Mouse (Mus musculus) neural tube, embryonic 12.5 days (tissue): ENCODE measurements around the gene Tnfrsf13c. TPM values are rescaled to one million over a fixed set of nuclear protein-coding genes. Genes with fewer than 3 reads are reported as not detected.

Experiments used
- ATAC-seq: fragments of 200-750 bp; cut with Nextera tagmentation; 2 replicates; pipeline ENCODE4 v1.8.0; 2017; ENCODE audit warnings: low read depth, mild to moderate bottlenecking, moderate TSS enrichment, moderate library complexity; ENCODE audit not compliant: low FRiP score
- H3K27ac ChIP-seq: fragments of 300-500 bp; sonication (generic); 2 replicates; pipeline ENCODE4 v1.5.1; 2016
- H3K27me3 ChIP-seq: fragments of 300-500 bp; sonication (generic); replicated peaks from 2 replicates; pipeline ENCODE4 v1.6.1; 2016; ENCODE audit warnings: mild to moderate bottlenecking
- H3K36me3 ChIP-seq: fragments of 300-500 bp; sonication (generic); 2 replicates; pipeline ENCODE4 v1.6.1; 2016; ENCODE audit warnings: mild to moderate bottlenecking
- H3K4me1 ChIP-seq: fragments of 300-500 bp; sonication (generic); 2 replicates; pipeline ENCODE4 v1.6.1; 2016
- H3K4me2 ChIP-seq: fragments of 300-500 bp; sonication (generic); replicated peaks from 2 replicates; pipeline ENCODE4 v1.6.1; 2016; ENCODE audit warnings: mild to moderate bottlenecking
- H3K4me3 ChIP-seq: fragments of 300-500 bp; sonication (generic); 2 replicates; pipeline ENCODE4 v1.5.1; 2016
- H3K9ac ChIP-seq: fragments of 300-500 bp; sonication (generic); 2 replicates; pipeline ENCODE4 v1.6.1; 2016; ENCODE audit warnings: mild to moderate bottlenecking
- H3K9me3 ChIP-seq: fragments of 300-500 bp; sonication (generic); 2 replicates; pipeline ENCODE4 v1.6.1; 2016; ENCODE audit warnings: mild to moderate bottlenecking
- WGBS: fragments of 180-500 bp; shearing (Covaris S2); methylation state at CpG from one replicate; pipeline ENCODE4 v1.1.7; 2016; 5-methylcytosine and 5-hydroxymethylcytosine counted together
- polyA plus RNA-seq: library from polyadenylated mRNA; unstranded; fragments of >200 nt; fragmentation: Nextera tagmentation; extraction: Ambion mirVana; gene quantifications from 2 replicates; pipeline ENCODE4 v1.2.1, GENCODE M21; 2016

Tnfrsf13c gene
- polyA plus RNA-seq, 1 experiment from 2014 or later: 0.22 TPM

DNA sequence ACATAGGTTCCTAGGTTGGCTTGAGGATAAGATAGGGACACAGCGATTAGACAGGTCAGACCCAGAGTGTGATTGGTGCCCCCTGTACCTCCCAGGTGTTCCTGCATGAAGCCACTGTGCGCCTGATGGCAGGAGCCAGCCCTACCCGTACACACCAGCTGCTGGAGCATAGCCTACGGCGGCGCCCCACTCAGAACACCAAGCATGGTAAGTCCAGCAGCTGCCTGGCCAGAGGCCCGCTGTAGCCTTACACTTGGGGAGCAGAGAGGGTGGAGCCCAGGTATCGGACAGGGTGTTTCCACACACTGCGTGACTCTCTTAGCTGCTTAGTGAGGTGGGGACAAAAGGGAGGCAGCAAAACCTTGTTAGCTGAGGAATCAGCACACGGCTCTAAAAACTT, 21.1 kb downstream of the Tnfrsf13c start:
- peaks cover 33% of the 10 kb centered on the region for H3K27me3 ChIP-seq
- H3K9me3 ChIP-seq: no peaks in the 10 kb centered on the region
- 97% methylated on average over 10 of the region's 10 CpGs for WGBS
- H3K36me3 ChIP-seq: peaks cover 83% of the 10 kb centered on the region
- peaks cover 20% of the 10 kb centered on the region for H3K4me1 ChIP-seq
- H3K9ac ChIP-seq: no peak overlapping the region
- H3K4me3 ChIP-seq: no peak overlapping the region
- ATAC-seq: no peak
- H3K4me2 ChIP-seq: no peak overlapping the region
- no peak overlapping the region for H3K27ac ChIP-seq

DNA sequence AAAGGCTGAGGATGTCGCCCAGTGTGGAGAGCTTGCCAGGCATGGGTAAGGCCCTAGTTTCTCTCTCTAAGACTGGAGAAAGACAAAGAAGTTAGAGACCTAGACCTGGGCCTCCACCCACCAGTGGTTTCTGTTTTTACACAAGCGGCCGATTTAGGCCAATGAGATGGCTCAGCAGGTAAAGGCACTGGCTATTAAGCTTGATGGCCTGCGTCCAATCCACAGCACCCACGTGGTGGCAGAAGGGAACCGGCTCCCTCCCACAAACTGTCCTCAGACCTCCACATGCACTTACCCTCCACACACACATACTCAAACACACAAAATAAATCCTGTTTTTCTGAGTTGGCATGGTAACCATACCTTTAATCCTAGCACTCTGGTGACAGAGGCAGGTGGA, 22.1 kb downstream of the Tnfrsf13c start:
- Histone ChIP-seq H3K27ac (no peak overlapping the region), H3K27me3 (peaks cover 23% of the 10 kb centered on the region), H3K4me3 (no peak overlapping the region), H3K4me1 (peaks cover 11% of the 10 kb centered on the region), H3K4me2 (no peak overlapping the region), H3K9me3 (no peaks in the 10 kb centered on the region), H3K9ac (no peak overlapping the region), H3K36me3 (peaks cover 93% of the 10 kb centered on the region)
- WGBS: 87% methylated on average over 6 of the region's 6 CpGs
- no peak for ATAC-seq

DNA sequence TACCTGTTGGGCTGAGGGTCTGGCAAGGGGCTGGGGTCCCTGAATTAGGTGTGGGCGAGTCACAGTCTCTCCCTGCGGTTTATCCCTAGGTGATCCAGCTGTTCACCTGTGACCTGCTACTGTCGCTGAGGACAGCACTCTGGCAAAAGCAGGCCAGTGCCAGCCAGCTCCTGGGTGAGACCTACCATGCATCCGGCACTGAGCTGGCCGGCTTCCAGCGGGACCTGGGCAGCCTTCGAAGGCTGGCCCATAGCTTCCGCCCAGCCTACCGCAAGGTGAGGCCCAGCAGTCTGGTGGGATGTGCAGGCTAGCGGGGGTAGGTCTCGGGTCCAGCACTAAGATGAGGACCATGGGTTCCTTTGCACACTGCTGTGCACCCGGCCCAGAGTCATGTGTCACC, 24.6 kb downstream of the Tnfrsf13c start:
- no peak overlapping the region for H3K27ac ChIP-seq
- no peak overlapping the region for H3K4me2 ChIP-seq
- no peaks in the 10 kb centered on the region for H3K9me3 ChIP-seq
- H3K36me3 ChIP-seq: peaks cover 98% of the 10 kb centered on the region
- no peak for ATAC-seq
- no peaks in the 10 kb centered on the region for H3K27me3 ChIP-seq
- 89% methylated on average over 12 of the region's 12 CpGs for WGBS
- H3K4me1 ChIP-seq: no peaks in the 10 kb centered on the region
- no peak overlapping the region for H3K9ac ChIP-seq
- no peak overlapping the region for H3K4me3 ChIP-seq

DNA sequence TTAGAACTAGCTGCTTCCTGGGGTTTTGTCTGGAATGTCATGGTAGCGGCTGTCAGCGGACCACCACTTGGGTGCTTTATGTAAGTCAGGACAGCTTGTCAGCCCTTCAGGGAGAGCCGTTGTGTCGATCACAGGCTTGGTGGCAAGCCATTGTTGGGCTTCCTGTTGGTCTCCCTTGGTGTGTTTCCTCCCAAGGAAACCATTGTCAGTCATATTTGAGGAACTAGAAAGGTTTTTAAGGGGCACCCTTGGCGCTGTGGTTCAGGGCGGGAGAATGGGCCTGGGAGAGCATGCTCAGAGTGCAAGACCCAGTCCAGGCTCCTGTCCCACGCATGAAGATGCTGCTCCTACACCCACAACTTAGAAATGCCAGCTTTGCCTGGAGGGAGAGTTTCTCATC, 25.8 kb downstream of the Tnfrsf13c start:
- Histone ChIP-seq H3K9me3 (no peaks in the 10 kb centered on the region), H3K4me2 (no peak overlapping the region), H3K4me3 (no peak overlapping the region), H3K27ac (no peak overlapping the region), H3K9ac (no peak overlapping the region), H3K27me3 (no peaks in the 10 kb centered on the region), H3K36me3 (peaks cover 97% of the 10 kb centered on the region), H3K4me1 (no peaks in the 10 kb centered on the region)
- ATAC-seq: no peak
- 92% methylated on average over 7 of the region's 7 CpGs for WGBS

DNA sequence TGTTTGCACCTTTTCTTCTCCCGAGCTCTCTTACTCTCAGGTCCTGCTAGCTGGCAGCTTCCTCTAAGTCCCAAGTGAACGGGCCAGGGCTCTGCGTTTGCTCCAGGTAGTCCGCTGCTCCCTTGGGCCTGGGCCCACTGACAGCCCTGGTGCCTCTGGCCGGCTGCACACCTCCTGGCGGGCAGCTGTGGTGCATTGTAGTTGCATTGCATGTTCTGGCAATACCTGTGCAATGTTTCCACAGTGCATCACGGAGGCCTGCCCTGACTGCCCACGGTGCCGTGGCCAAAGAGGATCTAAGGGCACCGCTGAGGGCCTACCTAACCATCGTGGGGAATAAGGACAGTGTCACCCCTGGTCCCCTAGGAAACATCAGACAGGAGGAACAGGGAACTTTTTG, 26.2 kb downstream of the Tnfrsf13c start:
- 93% methylated on average over 11 of the region's 11 CpGs for WGBS
- no peaks in the 10 kb centered on the region for H3K4me1 ChIP-seq

DNA sequence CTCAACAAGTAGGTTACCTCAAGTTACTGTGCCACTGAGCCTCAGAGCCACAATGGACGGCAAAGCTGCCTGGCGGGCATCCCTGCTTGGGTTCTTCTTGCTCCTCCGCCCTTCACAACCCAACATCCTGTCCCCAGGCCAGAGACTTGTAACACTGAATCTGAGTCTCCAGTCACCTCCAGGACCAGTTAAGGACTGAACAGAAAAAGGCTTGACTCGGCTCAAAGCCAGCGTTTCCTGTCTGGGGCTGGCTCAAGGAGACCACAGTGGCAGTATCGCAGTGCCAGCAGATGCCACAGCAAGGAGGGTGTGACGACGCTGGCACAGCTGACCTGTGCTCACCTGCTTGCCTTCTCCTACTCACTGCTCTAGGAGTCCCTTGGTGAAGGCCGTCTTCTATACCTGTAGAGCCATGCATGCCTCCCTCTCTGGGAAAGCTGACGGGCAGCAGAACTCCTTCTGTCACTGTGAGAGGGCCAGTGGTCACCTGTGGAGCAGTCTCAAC, 26.9 kb downstream of the Tnfrsf13c start:
- peaks cover 97% of the 10 kb centered on the region for H3K36me3 ChIP-seq
- no peak overlapping the region for H3K9ac ChIP-seq
- no peaks in the 10 kb centered on the region for H3K9me3 ChIP-seq
- no peak for ATAC-seq
- no peak overlapping the region for H3K27ac ChIP-seq
- no peak overlapping the region for H3K4me3 ChIP-seq
- WGBS: 92% methylated on average over 10 of the region's 10 CpGs
- H3K27me3 ChIP-seq: no peaks in the 10 kb centered on the region
- no peak overlapping the region for H3K4me2 ChIP-seq
- H3K4me1 ChIP-seq: no peaks in the 10 kb centered on the region

More for the DNA sequence above, 26.2 kb downstream of the Tnfrsf13c start:
- no peak overlapping the region for H3K4me3 ChIP-seq
- no peak for ATAC-seq
- no peak overlapping the region for H3K4me2 ChIP-seq
- peaks cover 97% of the 10 kb centered on the region for H3K36me3 ChIP-seq
- H3K27me3 ChIP-seq: no peaks in the 10 kb centered on the region
- H3K9me3 ChIP-seq: no peaks in the 10 kb centered on the region
- H3K27ac ChIP-seq: no peak overlapping the region
- no peak overlapping the region for H3K9ac ChIP-seq

DNA sequence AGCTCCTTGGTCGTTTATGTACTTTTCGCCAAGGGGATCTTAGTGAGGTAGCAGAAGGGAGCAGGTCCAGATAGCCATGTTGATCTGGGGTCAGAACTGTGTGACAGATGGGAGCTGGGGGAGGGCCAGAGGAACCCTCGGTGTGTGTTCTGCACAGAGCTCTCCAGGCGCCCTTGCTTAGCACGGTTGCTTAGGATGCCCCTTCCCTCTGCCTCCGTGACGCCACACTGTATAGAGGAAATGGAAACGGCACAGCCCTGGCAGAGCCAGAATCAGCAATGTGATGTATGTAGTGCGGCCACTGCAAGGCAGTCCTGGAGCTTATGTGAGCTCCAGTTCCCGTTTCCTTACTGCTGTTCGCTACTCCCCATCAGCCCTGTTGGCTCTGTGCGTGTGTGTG, 27.9 kb downstream of the Tnfrsf13c start:
- 91% methylated on average over 12 of the region's 12 CpGs for WGBS
- H3K9me3 ChIP-seq: no peaks in the 10 kb centered on the region
- no peaks in the 10 kb centered on the region for H3K4me1 ChIP-seq
- no peak overlapping the region for H3K27ac ChIP-seq
- H3K27me3 ChIP-seq: no peaks in the 10 kb centered on the region
- H3K4me3 ChIP-seq: no peak overlapping the region
- H3K4me2 ChIP-seq: no peak overlapping the region
- H3K36me3 ChIP-seq: peaks cover 96% of the 10 kb centered on the region
- no peak overlapping the region for H3K9ac ChIP-seq
- ATAC-seq: no peak

DNA sequence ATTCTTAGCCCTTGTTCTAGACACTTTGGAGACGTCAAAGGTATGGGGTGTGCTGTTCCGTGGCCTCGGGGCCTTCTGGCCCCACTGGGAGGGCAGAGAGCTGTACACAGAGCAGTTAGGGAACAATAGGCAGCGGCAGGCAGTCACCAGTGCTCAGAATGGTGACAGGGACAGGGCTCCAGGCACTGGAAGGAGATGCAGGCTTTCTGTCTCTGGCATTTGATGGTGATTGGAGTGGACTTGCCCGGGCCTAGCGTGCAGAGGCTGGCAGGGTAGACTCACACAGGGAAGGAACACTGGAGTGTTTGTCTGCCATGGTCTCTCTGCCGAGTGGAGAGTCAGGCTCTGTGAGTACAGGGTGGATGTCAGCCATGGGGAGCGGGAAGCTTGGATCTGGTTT, 31.6 kb downstream of the Tnfrsf13c start:
- H3K27ac ChIP-seq: no peak overlapping the region
- peaks cover 96% of the 10 kb centered on the region for H3K36me3 ChIP-seq
- no peak for ATAC-seq
- H3K9me3 ChIP-seq: no peaks in the 10 kb centered on the region
- H3K4me2 ChIP-seq: no peak overlapping the region
- no peaks in the 10 kb centered on the region for H3K27me3 ChIP-seq
- 86% methylated on average over 8 of the region's 8 CpGs for WGBS
- no peaks in the 10 kb centered on the region for H3K4me1 ChIP-seq
- H3K9ac ChIP-seq: no peak overlapping the region
- no peak overlapping the region for H3K4me3 ChIP-seq

DNA sequence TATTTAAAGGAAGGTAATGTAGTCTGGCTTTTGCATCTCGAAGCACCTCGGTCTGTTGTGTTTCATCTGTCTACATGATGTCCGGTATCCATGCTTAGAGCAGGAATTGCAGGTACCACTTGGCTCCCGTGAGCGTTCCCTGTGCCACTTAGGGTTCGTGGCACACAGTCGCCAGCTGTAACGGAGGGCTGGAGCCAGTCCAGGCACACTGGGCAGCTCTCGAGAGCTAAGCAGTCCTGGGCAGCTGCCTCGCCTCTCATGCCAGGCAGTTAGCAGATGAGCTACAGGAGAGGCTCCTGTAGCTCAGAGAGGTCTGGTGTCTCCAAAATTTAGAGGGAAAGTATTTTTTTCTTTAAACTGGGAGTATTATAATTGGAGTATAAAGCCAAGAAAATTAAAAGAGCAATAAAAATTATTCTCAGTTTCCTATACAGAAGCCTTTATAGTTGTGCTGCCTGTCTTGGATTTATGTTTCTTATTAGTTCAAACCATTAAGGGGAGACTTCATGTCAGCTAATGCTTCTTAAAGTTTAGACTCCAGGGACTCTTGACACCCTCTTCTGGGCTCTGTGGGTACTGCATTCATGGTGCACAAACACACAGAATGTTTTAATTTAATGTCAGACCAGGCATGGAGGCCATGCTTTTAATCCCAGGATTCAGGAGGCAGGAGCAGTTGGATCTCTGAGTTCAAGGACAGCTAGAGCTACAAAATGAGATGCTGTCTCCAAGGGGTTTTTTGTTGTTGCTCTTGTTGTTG, 35.5 kb downstream of the Tnfrsf13c start:
- ATAC-seq: no peak
- Histone ChIP-seq H3K4me3 (no peak overlapping the region), H3K36me3 (peaks cover 96% of the 10 kb centered on the region), H3K9ac (no peak overlapping the region), H3K27ac (no peak overlapping the region), H3K9me3 (no peaks in the 10 kb centered on the region), H3K4me2 (no peak overlapping the region), H3K27me3 (no peaks in the 10 kb centered on the region), H3K4me1 (no peaks in the 10 kb centered on the region)
- WGBS: 96% methylated on average over 10 of the region's 10 CpGs

DNA sequence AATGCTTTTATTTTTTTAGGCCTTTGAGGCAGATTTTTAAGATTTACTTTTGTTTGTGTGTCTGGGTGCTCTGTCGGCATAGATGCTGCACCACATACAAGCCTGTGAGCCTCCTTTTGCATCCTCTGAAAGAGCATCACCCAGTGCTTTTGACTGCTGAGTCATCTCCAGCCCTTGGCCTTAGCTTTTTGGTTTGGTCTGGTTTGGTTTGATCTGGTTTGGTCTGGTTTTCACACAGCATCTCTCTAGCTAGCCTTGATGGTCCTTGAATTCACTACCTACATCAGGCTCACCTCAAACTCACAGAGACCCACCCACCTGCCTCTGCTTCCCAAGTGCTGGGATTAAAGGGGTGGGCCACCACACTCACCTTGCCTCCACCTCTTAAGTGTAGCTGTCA, 36.2 kb downstream of the Tnfrsf13c start:
- ATAC-seq: no peak

DNA sequence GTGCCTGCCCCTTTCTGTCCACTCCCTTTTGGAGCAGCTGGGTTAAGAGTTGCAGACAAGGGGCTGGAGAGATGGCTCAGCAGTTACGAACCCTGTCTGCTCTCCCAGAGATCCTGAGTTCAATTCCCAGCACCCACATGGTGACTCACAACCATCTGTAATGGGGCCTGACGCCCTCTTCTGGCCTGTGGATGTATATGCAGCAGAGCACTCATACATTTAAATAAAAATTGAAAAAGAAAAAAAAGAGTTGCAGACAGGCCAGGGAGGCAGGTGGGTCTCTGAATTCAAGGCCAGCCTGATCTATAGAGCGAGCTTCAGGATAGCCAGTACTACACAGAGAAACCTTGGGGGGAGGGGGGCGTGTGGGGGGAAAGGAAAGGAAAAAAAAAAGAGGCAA, 36.8 kb downstream of the Tnfrsf13c start:
- Histone ChIP-seq H3K4me1 (no peaks in the 10 kb centered on the region), H3K27ac (no peak overlapping the region), H3K4me2 (no peak overlapping the region), H3K27me3 (no peaks in the 10 kb centered on the region), H3K4me3 (no peak overlapping the region), H3K36me3 (peaks cover 97% of the 10 kb centered on the region), H3K9me3 (0 out of 2 replicates have a peak, but pooled peaks cover under 1% of the 10 kb centered on the region), H3K9ac (no peak overlapping the region)
- 88% methylated on average over 4 of the region's 4 CpGs for WGBS
- no peak for ATAC-seq

More for the DNA sequence above, 36.2 kb downstream of the Tnfrsf13c start:
- Histone ChIP-seq H3K9ac (no peak overlapping the region), H3K4me3 (no peak overlapping the region), H3K4me1 (no peaks in the 10 kb centered on the region), H3K36me3 (peaks cover 97% of the 10 kb centered on the region), H3K9me3 (no peaks in the 10 kb centered on the region), H3K27me3 (no peaks in the 10 kb centered on the region), H3K4me2 (no peak overlapping the region), H3K27ac (no peak overlapping the region)
- 88% methylated on average over 1 of the region's 1 CpGs for WGBS

DNA sequence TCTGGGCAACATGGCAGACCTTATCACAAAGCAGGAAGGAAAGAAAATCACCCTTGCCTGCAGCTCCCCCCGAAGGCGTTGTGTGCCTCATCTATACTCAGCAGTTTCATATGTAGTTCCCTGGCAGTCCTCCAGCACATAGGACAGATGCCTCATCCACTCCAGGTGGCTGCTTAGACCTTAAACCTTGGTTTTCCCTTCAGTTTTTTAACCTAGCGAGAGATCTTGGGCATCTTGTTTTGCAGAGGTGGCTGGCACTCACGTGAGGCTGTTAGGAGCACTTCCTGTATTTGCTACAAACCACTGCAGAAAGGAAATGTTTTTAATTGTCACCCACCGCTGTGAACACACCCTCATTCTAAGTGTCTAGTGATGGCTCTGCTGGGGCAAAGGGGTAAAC, 37.2 kb downstream of the Tnfrsf13c start:
- no peak overlapping the region for H3K27ac ChIP-seq
- no peak for ATAC-seq
- no peak overlapping the region for H3K4me3 ChIP-seq
- no peak overlapping the region for H3K9ac ChIP-seq
- no peak overlapping the region for H3K4me2 ChIP-seq
- no peaks in the 10 kb centered on the region for H3K27me3 ChIP-seq
- 96% methylated on average over 5 of the region's 5 CpGs for WGBS
- peaks cover 97% of the 10 kb centered on the region for H3K36me3 ChIP-seq
- peaks cover 5% of the 10 kb centered on the region; the same call in 1 of the 2 replicates for H3K9me3 ChIP-seq
- H3K4me1 ChIP-seq: no peaks in the 10 kb centered on the region

DNA sequence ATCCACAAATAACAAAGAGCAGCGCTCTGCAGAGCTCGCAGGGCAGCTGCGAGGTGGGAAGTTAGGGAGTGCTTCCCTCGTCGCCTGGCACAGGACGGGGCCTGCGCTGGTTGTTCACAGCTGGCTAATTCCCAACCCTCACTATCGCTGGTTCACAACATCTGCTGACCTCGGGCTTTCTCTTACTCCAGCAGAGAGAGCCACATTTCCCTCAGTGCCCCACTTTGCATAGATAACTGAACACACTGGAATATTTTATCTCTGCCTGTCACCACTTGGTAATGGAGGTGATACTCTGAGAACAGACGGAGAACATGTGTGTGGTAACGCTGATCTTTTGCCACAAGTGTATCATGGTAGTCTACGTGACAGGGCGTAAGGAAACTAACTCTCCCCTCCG, 38.0 kb downstream of the Tnfrsf13c start:
- H3K9ac ChIP-seq: no peak overlapping the region
- H3K27me3 ChIP-seq: no peaks in the 10 kb centered on the region
- ATAC-seq: no peak
- peaks cover 98% of the 10 kb centered on the region for H3K36me3 ChIP-seq
- no peak overlapping the region for H3K4me3 ChIP-seq
- no peaks in the 10 kb centered on the region for H3K4me1 ChIP-seq
- H3K27ac ChIP-seq: no peak overlapping the region
- H3K9me3 ChIP-seq: peaks cover 8% of the 10 kb centered on the region; the same call in 1 of the 2 replicates
- WGBS: 91% methylated on average over 14 of the region's 14 CpGs
- H3K4me2 ChIP-seq: no peak overlapping the region
